Mouse (Mus musculus) spleen, postnatal 0 days (tissue): ENCODE measurements around the gene Fasn. TPM values are rescaled to one million over a fixed set of nuclear protein-coding genes. Genes with fewer than 3 reads are reported as not detected.

Experiments
- polyA plus RNA-seq: library from polyadenylated mRNA; unstranded; fragments of >200 nt; fragmentation: Nextera tagmentation; extraction: Ambion mirVana; gene quantifications from 2 replicates; pipeline ENCODE4 v1.2.1, GENCODE M21; 2015

Fasn gene
- 7.5 and 8.1 TPM in 2 replicates for polyA plus RNA-seq

DNA sequence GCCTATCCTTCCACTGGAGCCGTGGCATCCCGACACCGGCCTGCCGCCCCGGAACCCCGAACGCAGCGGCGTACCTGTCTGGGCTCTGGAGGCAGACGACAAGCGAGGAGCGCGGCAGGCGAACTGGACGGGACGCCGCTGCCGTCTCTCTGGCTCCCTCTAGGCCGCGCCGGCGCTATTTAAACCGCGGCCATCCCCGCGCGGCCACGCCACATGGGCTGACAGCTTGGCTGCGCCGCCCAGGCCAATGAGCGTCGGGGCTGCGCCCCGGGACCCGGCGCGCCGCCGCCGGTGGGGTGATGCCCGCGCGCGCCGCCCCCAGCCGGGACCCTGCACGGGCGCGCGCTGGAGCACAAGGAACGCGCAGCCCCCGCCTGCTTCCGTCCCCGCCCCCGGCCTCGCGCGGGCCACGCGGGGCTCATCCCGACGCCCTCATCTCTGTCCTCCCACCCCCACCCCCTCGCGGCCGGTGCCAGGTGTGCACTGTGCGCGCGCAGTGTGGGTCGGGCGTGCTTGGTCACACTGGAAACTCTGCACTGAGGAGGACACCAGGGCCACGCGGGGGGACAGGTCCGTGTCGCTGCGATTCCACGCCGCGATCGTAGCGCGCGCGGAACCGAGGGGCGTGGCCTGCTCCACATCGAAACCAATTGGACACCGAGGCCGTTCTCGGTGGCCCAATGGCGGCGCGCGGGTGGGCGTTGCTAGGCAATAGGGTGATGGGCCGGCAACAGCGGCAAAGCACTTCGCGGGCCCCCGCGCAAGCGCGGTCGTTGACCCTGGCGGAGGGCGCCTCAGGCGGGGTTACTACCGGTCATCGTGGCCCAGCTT, at the start of gene Fasn:
Gene Fasn (minus strand): TSS at position 592 of the 831 bp plus-strand sequence.

DNA sequence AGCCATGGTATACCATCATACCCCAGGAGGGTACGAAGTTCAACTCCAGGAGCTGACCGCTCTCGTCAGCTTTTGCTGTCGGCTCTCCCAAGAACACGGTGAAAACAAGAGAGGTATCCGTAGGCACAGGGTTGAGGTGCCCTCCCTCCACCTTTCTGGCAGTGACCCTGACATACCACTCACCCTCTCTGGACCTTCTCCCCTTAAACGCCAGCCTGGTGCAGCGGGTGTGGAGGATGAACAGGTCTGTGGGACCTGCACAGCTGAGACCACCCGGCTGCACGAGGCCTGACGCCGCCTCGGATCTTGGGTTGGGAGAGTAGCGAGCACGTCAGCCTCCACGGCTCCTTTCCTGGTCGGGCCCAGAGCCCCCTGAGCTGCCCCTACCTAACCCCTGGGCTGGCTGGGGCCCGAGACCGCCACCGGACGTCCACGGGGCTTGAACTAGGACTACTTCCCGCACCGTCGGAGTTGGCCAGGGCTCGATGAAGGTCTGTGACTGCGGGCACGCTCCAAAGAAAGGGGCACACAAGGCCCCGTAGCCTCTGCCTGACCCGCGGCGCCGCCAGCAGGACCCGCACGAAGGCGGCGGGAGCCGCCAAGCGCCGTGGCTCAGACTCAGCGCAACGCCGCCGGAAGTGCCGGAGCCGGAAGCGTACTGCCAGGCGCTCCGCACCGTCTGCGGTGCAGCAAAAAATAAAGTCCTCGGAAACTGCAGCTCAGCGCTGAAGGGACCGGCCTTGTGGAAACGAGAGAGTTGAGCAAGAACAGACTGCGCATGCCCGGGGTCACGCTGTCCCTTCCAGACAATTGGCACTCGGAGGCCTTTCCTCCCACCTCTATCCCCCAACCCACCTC, 28.4 kb downstream of the Fasn start, which contains the start of gene Dus1l:
Gene Dus1l (minus strand): TSS at position 648 of the 858 bp plus-strand sequence.

DNA sequence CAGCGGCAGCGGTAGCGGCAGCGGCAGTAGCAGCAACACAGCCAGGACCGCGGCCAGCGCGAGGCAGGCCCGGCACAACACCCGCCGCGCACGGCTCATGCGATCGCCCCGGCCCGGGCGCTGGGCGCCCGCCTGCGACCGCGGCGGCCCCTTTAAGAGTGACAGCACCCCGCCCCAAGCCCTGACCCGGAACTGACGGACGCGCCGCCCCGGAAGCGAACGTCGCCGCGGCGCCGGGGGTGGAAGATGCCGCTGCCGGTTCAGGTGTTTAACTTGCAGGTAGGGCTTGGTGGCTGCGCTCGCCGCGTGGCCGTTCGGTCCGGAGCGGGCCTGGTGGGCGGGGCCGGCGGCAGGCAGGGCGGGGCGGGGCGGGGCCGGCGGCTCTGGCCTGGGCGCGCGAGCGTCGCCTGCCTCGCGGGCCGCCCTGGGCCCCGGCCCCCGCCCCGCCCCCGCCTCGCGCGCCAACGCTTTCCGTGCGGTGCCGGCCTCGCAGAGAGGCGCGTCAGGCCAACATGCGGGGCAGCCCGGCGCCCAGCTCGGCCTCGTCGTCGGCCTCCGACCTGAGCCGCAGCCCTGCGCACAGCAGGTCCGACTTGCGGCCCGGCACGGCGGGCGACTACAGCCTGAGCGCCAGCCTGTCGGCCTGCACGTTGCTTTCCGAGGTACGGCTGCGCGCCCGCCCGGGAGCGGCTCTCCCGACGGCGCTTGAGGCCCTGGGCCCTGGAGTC, 40.1 kb downstream of the Fasn start, which contains the start of the genes Rfng and Gps1:
Gene Rfng (minus strand): TSS at position 144 of the 728 bp plus-strand sequence.
Gene Gps1 (plus strand): TSS at position 209 of the 728 bp plus-strand sequence.

DNA sequence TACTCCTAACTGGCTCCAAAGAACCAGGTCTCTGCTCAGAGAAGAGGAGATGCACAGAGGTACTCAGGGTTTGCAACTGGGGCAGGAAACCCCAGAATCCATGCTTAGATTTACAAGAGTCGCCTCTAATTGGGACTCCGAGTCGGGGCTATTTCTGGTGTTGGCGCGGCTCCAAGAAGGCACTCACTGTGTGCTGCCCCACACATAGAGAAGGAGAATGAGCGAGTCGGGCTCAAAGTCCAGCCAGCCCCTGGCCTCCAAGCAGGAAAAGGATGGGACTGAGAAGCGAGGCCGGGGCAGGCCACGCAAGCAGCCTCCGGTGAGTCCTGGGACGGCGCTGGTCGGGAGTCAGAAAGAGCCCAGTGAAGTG, 61.7 kb downstream of the Fasn start, which contains the start of gene Hmga1b:
Gene Hmga1b (plus strand): TSS at position 123 of the 370 bp plus-strand sequence.

Other genes starting within 250 kb of the Fasn start
- gene Arhgdia, start 242.9 kb downstream of the Fasn start, polyA plus RNA-seq: 234 and 266 TPM in 2 replicates
- gene Alyref, start 226.2 kb downstream of the Fasn start, polyA plus RNA-seq: 381 and 432 TPM in 2 replicates
- 120 and 128 TPM in 2 replicates for gene Anapc11, start 226.1 kb downstream of the Fasn start, polyA plus RNA-seq
- gene Npb, start 216.1 kb downstream of the Fasn start, polyA plus RNA-seq: 2.7 and 5.2 TPM in 2 replicates
- gene Pcyt2, start 206.6 kb downstream of the Fasn start, polyA plus RNA-seq: 48.5 and 54.1 TPM in 2 replicates
- gene Sirt7, start 199.3 kb downstream of the Fasn start, polyA plus RNA-seq: 49.4 and 54.1 TPM in 2 replicates
- gene Mafg, start 190.9 kb downstream of the Fasn start, polyA plus RNA-seq: 40.0 and 41.2 TPM in 2 replicates
- 3.5 and 5.2 TPM in 2 replicates for gene Pycr1, start 180.8 kb downstream of the Fasn start, polyA plus RNA-seq
- 0.23 and 0.29 TPM in 2 replicates for gene Myadml2, start 176.4 kb downstream of the Fasn start, polyA plus RNA-seq
- gene Notum, start 163.4 kb downstream of the Fasn start, polyA plus RNA-seq: not detected in 2 replicates
- 60.0 and 64.9 TPM in 2 replicates for gene Aspscr1, start 151.6 kb downstream of the Fasn start, polyA plus RNA-seq
- gene Cenpx, start 110.8 kb downstream of the Fasn start, polyA plus RNA-seq: 143 and 147 TPM in 2 replicates
- gene Lrrc45, start 110.6 kb downstream of the Fasn start, polyA plus RNA-seq: 12.3 and 13.8 TPM in 2 replicates
- gene Rac3, start 103.1 kb downstream of the Fasn start, polyA plus RNA-seq: 3.1 and 3.6 TPM in 2 replicates
- 9.0 and 14.8 TPM in 2 replicates for gene Dcxr, start 97.3 kb downstream of the Fasn start, polyA plus RNA-seq
- 1.2 and 3.8 TPM in 2 replicates for gene Cbr2, start 92.4 kb downstream of the Fasn start, polyA plus RNA-seq
- 3.8 and 5.0 TPM in 2 replicates for gene Hmga1b, start 61.8 kb downstream of the Fasn start, polyA plus RNA-seq
- 11.9 and 13.8 TPM in 2 replicates for gene Rfng, start 40.3 kb downstream of the Fasn start, polyA plus RNA-seq
- gene Gps1, start 40.3 kb downstream of the Fasn start, polyA plus RNA-seq: 73.2 and 75.4 TPM in 2 replicates
- gene Dus1l, start 28.1 kb downstream of the Fasn start, polyA plus RNA-seq: 58.0 and 60.3 TPM in 2 replicates
- 2.4 and 3.1 TPM in 2 replicates for gene Ccdc57, start 108.3 kb upstream of the Fasn start, polyA plus RNA-seq
- 30.7 and 31.2 TPM in 2 replicates for gene Slc16a3, start 123.9 kb upstream of the Fasn start, polyA plus RNA-seq
- 45.4 and 51.5 TPM in 2 replicates for gene Csnk1d, start 166.8 kb upstream of the Fasn start, polyA plus RNA-seq
- gene Cd7, start 214.9 kb upstream of the Fasn start, polyA plus RNA-seq: 4.1 and 7.0 TPM in 2 replicates
- gene Sectm1b, start 239.0 kb upstream of the Fasn start, polyA plus RNA-seq: 0.19 and 0.29 TPM in 2 replicates